Mouse (Mus musculus): ENCODE results near the gene Il4i1. TPM values are rescaled to one million over a fixed set of nuclear protein-coding genes. Genes with fewer than 3 reads are reported as not detected.
A peak's percentile ranks its signal among the peaks of the same experiment; 100 is the strongest.
"Not testable (repeated sequence)": the region's sequence is repeated elsewhere in the genome, so short reads cannot be mapped to it uniquely, and the experiment has no call there.

The Il4i1 gene
- polyA plus RNA-seq, 1 experiment from 2014 or later = 0.52 TPM

GRCm38 (mm10) chr7:44869697-44870528 is 53.7 kb downstream of the Il4i1 start, which contains the start of gene Ptov1:
Ptov1 (minus strand) TSS chr7:44869788.
- H3K36me3 ChIP-seq (replicated peaks; ENCODE audit: control insufficient read depth, insufficient read depth, low read depth, low read length) = peaks cover 2% of the 10 kb centered on the region
- H3K9ac ChIP-seq (replicated peaks; ENCODE audit: low read length) = peak within 1 kb of the TSS; percentile 99
- peak; percentile 91 for ATAC-seq (replicated peaks; ENCODE audit: insufficient number of reproducible peaks, low FRiP score, low TSS enrichment, low read depth)
- no peaks in the 10 kb centered on the region for H3K27me3 ChIP-seq (ENCODE audit: control insufficient read depth, insufficient read depth, low read length)
- DNase-seq (ENCODE audit: low spot score) = peak; percentile 94
- peak within 1 kb of the TSS; percentile 100 for H3K27ac ChIP-seq (replicated peaks; ENCODE audit: low read depth, low read length)
- H3K9me3 ChIP-seq (replicated peaks; ENCODE audit: control insufficient read depth, low read length) = no peaks in the 10 kb centered on the region
- H3K4me3 ChIP-seq (ENCODE audit: low read depth, low read length) = peak within 1 kb of the TSS; percentile 97
- H3K4me1 ChIP-seq (ENCODE audit: control insufficient read depth, insufficient read depth, low read length) = peaks cover 6% of the 10 kb centered on the region; the same call in 1 of the 2 replicates
- H3K4me2 ChIP-seq (ENCODE audit: low read depth, low read length) = peak within 1 kb of the TSS; percentile 90
- 10% methylated on average over 29 of the region's 29 CpGs for WGBS

DNA sequence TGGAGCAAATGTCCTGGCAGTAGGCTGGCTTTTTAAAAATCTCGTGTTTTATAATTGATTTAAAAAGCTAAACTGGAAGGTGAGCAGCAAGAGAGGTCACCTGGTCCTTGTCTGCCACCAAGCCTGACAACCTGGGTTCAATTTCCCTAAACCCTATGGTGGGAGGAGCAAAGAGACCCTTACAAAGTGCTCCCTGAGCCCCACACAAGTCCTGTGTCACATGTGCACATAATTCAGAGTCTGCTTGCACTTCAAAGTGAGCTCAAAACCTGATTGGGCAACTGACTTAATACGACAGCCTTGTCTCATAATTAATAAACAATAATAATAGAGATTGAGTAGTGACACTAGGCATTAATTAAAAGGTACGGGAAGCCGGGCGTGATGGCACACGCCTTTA is 54.4 kb downstream of the Il4i1 start:
- WGBS = 84% methylated on average over 6 of the region's 6 CpGs
- Histone ChIP-seq H3K4me2 (ENCODE audit: low read depth, low read length) (peak overlapping the region; percentile 90; the same call in 1 of the 2 replicates), H3K27me3 (ENCODE audit: control insufficient read depth, insufficient read depth, low read length) (no peaks in the 10 kb centered on the region), H3K9ac (replicated peaks; ENCODE audit: low read length) (no peak overlapping the region), H3K36me3 (replicated peaks; ENCODE audit: control insufficient read depth, insufficient read depth, low read depth, low read length) (no peaks in the 10 kb centered on the region; the same call in 1 of the 2 replicates), H3K27ac (replicated peaks; ENCODE audit: low read depth, low read length) (no peak overlapping the region), H3K4me3 (ENCODE audit: low read depth, low read length) (peak overlapping the region; percentile 97), H3K4me1 (ENCODE audit: control insufficient read depth, insufficient read depth, low read length) (peaks cover 6% of the 10 kb centered on the region; the same call in 1 of the 2 replicates), H3K9me3 (replicated peaks; ENCODE audit: control insufficient read depth, low read length) (no peaks in the 10 kb centered on the region)
- DNase-seq (ENCODE audit: low spot score) (no peak), ATAC-seq (replicated peaks; ENCODE audit: insufficient number of reproducible peaks, low FRiP score, low TSS enrichment, low read depth) (no peak)

DNA sequence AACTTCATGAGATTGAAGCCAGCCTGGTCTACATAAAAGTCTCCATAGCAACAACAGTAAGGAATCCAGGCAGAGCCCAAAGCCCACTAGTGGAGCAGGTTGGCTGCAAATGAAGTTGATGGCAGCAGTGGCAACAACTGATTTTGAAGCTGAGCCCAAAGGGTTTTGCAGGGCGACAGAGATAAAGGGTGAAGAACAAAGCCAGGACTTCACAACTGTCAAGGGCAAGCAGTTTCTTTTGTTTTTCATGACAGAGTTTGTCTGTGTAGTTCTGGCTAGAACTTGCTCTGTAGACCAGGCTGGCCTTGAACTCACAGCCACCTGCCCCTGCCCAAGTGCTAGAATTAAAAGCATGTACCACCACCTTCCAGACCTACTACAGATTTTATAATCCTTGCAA is 55.0 kb downstream of the Il4i1 start:
- 80% methylated on average over 1 of the region's 1 CpGs for WGBS
- H3K4me1 ChIP-seq (ENCODE audit: control insufficient read depth, insufficient read depth, low read length) = peaks cover 6% of the 10 kb centered on the region; the same call in 1 of the 2 replicates
- no peak overlapping the region for H3K27ac ChIP-seq (replicated peaks; ENCODE audit: low read depth, low read length)
- H3K9ac ChIP-seq (replicated peaks; ENCODE audit: low read length) = no peak overlapping the region
- no peak overlapping the region for H3K4me3 ChIP-seq (ENCODE audit: low read depth, low read length)
- H3K4me2 ChIP-seq (ENCODE audit: low read depth, low read length) = no peak overlapping the region
- H3K9me3 ChIP-seq (replicated peaks; ENCODE audit: control insufficient read depth, low read length) = no peaks in the 10 kb centered on the region
- H3K27me3 ChIP-seq (ENCODE audit: control insufficient read depth, insufficient read depth, low read length) = no peaks in the 10 kb centered on the region
- no peaks in the 10 kb centered on the region; the same call in 1 of the 2 replicates for H3K36me3 ChIP-seq (replicated peaks; ENCODE audit: control insufficient read depth, insufficient read depth, low read depth, low read length)
- ATAC-seq (replicated peaks; ENCODE audit: insufficient number of reproducible peaks, low FRiP score, low TSS enrichment, low read depth) (no peak), DNase-seq (ENCODE audit: low spot score) (no peak)

GRCm38 (mm10) chr7:44871774-44872173 is 55.6 kb downstream of the Il4i1 start:
- not testable (repeated sequence) for H3K27ac ChIP-seq (replicated peaks; ENCODE audit: low read depth, low read length); H3K4me2 ChIP-seq (ENCODE audit: low read depth, low read length); H3K4me3 ChIP-seq (ENCODE audit: low read depth, low read length); H3K9me3 ChIP-seq (replicated peaks; ENCODE audit: control insufficient read depth, low read length); H3K4me1 ChIP-seq (ENCODE audit: control insufficient read depth, insufficient read depth, low read length); DNase-seq (ENCODE audit: low spot score); H3K27me3 ChIP-seq (ENCODE audit: control insufficient read depth, insufficient read depth, low read length); H3K36me3 ChIP-seq (replicated peaks; ENCODE audit: control insufficient read depth, insufficient read depth, low read depth, low read length); H3K9ac ChIP-seq (replicated peaks; ENCODE audit: low read length); ATAC-seq (replicated peaks; ENCODE audit: insufficient number of reproducible peaks, low FRiP score, low TSS enrichment, low read depth)
- WGBS = 90% methylated on average over 2 of the region's 2 CpGs

DNA sequence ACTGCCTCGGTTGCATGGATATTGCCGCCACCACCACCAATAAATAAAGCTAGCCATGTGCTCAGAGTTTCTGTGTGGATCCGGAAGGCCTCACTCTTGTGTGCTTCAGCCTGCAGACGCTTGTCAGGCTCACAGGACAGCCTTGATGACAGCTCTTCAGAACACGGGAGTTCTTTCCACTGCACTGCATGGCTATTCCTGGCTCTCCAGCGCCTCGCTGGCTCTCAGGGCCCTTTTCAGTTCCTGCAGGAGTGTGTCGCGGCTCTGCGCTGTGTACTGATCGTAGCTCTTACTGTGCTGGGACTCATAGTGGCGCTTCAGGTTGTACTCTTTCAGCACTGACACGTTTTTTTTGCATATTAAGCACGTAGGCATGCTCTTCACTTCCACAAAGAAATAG is 61.6 kb downstream of the Il4i1 start:
- Histone ChIP-seq H3K4me2 (ENCODE audit: low read depth, low read length) (no peak overlapping the region), H3K27ac (replicated peaks; ENCODE audit: low read depth, low read length) (no peak overlapping the region), H3K9me3 (replicated peaks; ENCODE audit: control insufficient read depth, low read length) (no peaks in the 10 kb centered on the region), H3K27me3 (ENCODE audit: control insufficient read depth, insufficient read depth, low read length) (no peaks in the 10 kb centered on the region), H3K36me3 (replicated peaks; ENCODE audit: control insufficient read depth, insufficient read depth, low read depth, low read length) (peaks cover 13% of the 10 kb centered on the region), H3K9ac (replicated peaks; ENCODE audit: low read length) (no peak overlapping the region), H3K4me1 (ENCODE audit: control insufficient read depth, insufficient read depth, low read length) (no peaks in the 10 kb centered on the region), H3K4me3 (ENCODE audit: low read depth, low read length) (no peak overlapping the region)
- ATAC-seq (replicated peaks; ENCODE audit: insufficient number of reproducible peaks, low FRiP score, low TSS enrichment, low read depth) (no peak), DNase-seq (ENCODE audit: low spot score) (no peak)
- WGBS = 91% methylated on average over 14 of the region's 14 CpGs

DNA sequence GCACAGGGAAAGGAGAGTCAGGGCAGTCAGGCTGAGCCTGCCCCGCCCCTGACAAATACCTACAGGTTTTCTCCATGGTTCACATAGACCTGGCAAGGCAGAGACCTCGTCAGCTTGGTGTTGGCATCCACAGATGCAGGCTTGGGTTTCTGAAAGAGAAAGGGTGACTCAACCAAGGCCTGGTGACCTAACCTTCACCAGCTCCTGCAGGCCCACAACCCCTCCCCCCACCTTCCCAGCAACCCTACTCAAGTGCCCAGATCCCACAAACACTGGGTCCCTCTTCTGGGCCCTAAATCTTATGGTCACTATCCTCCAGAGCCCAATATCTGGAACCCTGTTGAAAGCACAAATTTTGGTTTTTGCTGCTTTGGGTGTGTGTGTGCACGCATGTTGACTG is 66.8 kb downstream of the Il4i1 start:
- Histone ChIP-seq H3K9ac (replicated peaks; ENCODE audit: low read length) (no peak overlapping the region), H3K4me3 (ENCODE audit: low read depth, low read length) (no peak overlapping the region), H3K4me2 (ENCODE audit: low read depth, low read length) (no peak overlapping the region), H3K27ac (replicated peaks; ENCODE audit: low read depth, low read length) (no peak overlapping the region), H3K9me3 (replicated peaks; ENCODE audit: control insufficient read depth, low read length) (no peaks in the 10 kb centered on the region), H3K36me3 (replicated peaks; ENCODE audit: control insufficient read depth, insufficient read depth, low read depth, low read length) (peaks cover 23% of the 10 kb centered on the region), H3K27me3 (ENCODE audit: control insufficient read depth, insufficient read depth, low read length) (no peaks in the 10 kb centered on the region), H3K4me1 (ENCODE audit: control insufficient read depth, insufficient read depth, low read length) (no peaks in the 10 kb centered on the region)
- ATAC-seq (replicated peaks; ENCODE audit: insufficient number of reproducible peaks, low FRiP score, low TSS enrichment, low read depth) (no peak), DNase-seq (ENCODE audit: low spot score) (no peak)
- WGBS = 96% methylated on average over 3 of the region's 3 CpGs

DNA sequence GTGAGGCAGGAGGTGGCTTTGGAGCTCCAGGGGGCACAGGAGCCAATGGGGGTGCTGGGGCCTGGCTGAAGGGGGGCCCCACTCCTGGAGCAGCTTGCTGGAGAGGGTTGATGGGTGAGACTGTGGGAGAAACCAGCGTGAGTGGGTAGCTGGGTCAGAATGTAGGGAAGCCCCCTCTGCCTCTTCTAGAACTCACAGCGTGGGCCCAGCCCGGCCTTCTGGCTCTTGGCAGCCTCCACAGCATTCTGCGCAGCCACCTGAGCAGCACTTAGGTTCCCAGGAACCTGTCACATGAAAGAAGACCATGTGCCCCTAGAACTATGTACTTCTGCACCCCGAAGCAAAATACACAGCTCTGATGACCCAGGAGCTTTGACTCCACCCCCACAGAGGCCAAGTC is 68.5 kb downstream of the Il4i1 start:
- no peaks in the 10 kb centered on the region for H3K27me3 ChIP-seq (ENCODE audit: control insufficient read depth, insufficient read depth, low read length)
- no peak overlapping the region for H3K9ac ChIP-seq (replicated peaks; ENCODE audit: low read length)
- no peak overlapping the region for H3K4me2 ChIP-seq (ENCODE audit: low read depth, low read length)
- peaks cover 22% of the 10 kb centered on the region for H3K36me3 ChIP-seq (replicated peaks; ENCODE audit: control insufficient read depth, insufficient read depth, low read depth, low read length)
- DNase-seq (ENCODE audit: low spot score) (no peak), ATAC-seq (replicated peaks; ENCODE audit: insufficient number of reproducible peaks, low FRiP score, low TSS enrichment, low read depth) (0 out of 2 replicates have a peak, but pooled peaks have one; percentile 8)
- H3K4me3 ChIP-seq (ENCODE audit: low read depth, low read length) = no peak overlapping the region
- H3K4me1 ChIP-seq (ENCODE audit: control insufficient read depth, insufficient read depth, low read length) = no peaks in the 10 kb centered on the region
- no peak overlapping the region for H3K27ac ChIP-seq (replicated peaks; ENCODE audit: low read depth, low read length)
- no peaks in the 10 kb centered on the region for H3K9me3 ChIP-seq (replicated peaks; ENCODE audit: control insufficient read depth, low read length)
- 92% methylated on average over 5 of the region's 5 CpGs for WGBS

- Histone ChIP-seq H3K9ac (replicated peaks; ENCODE audit: low read length) (no peak overlapping the region), H3K9me3 (replicated peaks; ENCODE audit: control insufficient read depth, low read length) (no peaks in the 10 kb centered on the region), H3K27ac (replicated peaks; ENCODE audit: low read depth, low read length) (no peak overlapping the region), H3K27me3 (ENCODE audit: control insufficient read depth, insufficient read depth, low read length) (no peaks in the 10 kb centered on the region), H3K36me3 (replicated peaks; ENCODE audit: control insufficient read depth, insufficient read depth, low read depth, low read length) (peaks cover 14% of the 10 kb centered on the region), H3K4me3 (ENCODE audit: low read depth, low read length) (no peak overlapping the region), H3K4me1 (ENCODE audit: control insufficient read depth, insufficient read depth, low read length) (no peaks in the 10 kb centered on the region), H3K4me2 (ENCODE audit: low read depth, low read length) (no peak overlapping the region)
- ATAC-seq (replicated peaks; ENCODE audit: insufficient number of reproducible peaks, low FRiP score, low TSS enrichment, low read depth) (no peak), DNase-seq (ENCODE audit: low spot score) (no peak)
- 92% methylated on average over 7 of the region's 7 CpGs for WGBS
Observed at GRCm38 (mm10) chr7:44886964-44887363, 70.8 kb downstream of the Il4i1 start.
